Mouse (Mus musculus) embryo, embryonic 11.5 days (tissue): Measurements from ENCODE around the gene Rnf220.

ENCODE experiments used
- DNase-seq: peaks from one replicate; pipeline ENCODE4 v3.0.0-alpha.2; 2012; ENCODE audit warnings: low read depth, low spot score

The Rnf220 gene

DNA sequence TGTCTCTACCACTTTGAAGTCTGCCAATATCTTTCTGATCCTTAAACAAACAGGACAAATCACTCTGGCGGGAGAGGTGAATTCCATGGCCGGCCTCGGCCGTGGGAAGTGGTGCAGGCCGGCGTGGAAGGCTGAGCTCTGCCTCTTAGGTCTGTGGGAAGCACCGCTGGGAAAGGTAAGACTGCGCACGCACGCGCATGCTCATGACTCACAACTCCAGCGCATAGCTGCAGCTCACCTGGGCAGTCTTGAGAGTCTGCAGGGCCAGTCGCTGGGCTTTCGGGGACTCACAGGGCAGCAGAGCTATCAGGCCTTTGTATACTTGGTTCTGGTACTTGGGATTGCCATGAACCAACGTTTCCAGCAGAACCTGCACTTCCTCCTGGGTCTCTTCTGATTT, 267.3 kb downstream of the Rnf220 start:
- no peak for DNase-seq

GRCm38 (mm10) chr4:117225250-117225649, 271.6 kb downstream of the Rnf220 start:
- DNase-seq = no peak

DNA sequence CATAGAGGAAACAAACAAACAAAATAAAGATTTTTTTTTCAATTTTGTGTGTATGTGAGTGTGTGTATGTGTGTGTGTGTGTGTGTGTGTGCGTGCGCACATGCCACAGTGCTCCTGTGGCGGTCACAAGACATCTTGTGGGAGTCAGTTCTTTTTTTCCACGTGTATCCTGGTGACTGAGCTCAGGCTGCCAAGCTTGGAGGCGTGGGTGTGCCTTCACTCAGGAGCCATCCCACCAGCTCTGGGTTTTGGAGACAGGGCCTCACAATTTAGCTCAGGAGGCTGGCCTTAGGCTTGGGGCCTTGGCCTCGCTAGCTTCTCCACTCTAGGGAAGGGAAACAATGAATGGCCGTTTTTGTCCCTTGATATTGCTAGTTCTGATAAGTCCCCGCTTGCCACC, 272.7 kb downstream of the Rnf220 start:
- no peak for DNase-seq

DNA sequence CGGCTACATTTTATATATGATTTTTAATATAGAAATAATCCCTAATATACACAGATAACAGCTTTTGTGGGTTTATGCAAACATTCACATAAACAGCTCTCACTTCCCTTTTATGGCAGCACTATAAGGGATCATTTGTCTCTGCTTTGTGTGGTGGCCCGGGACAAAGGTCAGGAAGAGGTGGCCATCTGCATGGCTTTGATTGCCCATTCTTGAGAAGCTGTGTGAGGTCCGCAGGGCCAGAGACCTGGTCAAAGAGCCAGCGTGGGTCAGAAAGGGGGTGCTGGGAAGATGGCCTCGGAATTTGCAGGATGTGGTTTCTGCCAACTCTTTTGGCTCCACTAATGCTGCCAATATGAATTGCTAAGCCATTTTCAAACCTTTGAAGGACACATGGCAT, 273.9 kb downstream of the Rnf220 start:
- no peak for DNase-seq

GRCm38 (mm10) chr4:117221836-117222235, 275.0 kb downstream of the Rnf220 start:
- no peak for DNase-seq
